ENCODE assay signal across 11 mouse cellular contexts in the genomic region with DNA sequence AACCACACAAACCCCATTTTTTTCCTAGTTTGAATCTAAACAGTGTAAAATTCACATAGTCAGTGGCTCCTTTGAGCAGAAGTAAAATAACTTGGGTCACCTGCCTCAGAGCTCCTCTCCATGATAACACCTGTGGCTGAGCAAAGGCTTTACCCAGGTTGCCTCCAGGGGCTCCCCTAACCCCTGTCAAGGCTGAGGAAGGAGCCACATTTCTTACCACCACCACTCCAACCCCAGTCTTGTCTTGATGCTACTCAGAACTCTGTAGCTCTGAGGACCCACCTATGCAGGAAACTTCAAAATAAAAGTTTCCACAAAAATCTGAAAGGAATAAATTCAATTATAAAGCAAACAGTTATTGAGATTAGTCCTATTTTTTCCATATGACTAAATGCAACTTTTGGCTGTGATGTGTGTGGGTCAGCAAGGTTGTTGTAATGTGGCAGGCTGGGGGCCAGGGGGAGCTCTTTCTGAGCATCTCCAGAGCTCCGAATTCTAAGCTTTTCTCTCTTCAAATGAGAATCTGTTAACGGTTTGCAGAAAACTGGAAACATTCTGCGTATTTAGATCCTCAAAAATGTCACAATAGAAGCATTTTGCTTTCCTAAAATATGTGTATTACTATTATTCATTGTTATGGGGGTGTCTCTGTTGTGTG.
DNase-seq lines count a peak whose midpoint lies in the region; ATAC-seq and TF ChIP-seq lines count a peak whose summit lies in the region.
"Had no signal": no experiment of that assay in that cellular context is flagged by ENCODE, and none has a peak within 500 bp of the region (broad histone marks: within the 10 kb centered on the region; RNA-seq: fewer than 3 reads in every experiment).

No protein-coding gene starts in this region.

- H3K9me3 ChIP-seq in kidney, embryonic 15.5 days (replicated peaks): no peaks in the 10 kb centered on the region
- H3K9me3 ChIP-seq in CH12.LX (replicated peaks; ENCODE audit: low read length): peaks cover 6% of the 10 kb centered on the region
- no peaks in the 10 kb centered on the region for H3K9me3 ChIP-seq in forebrain, embryonic 15.5 days
- H3K9me3 ChIP-seq: liver, embryonic 13.5 days; neural tube, embryonic 12.5 days had no signal

- 78% methylated on average over 3 of the region's 3 CpGs for WGBS in kidney, adult 2 months
- WGBS in kidney, embryonic 15.5 days: 78% methylated on average over 3 of the region's 3 CpGs
- WGBS in forebrain, embryonic 15.5 days: 84% methylated on average over 3 of the region's 3 CpGs

- ATAC-seq in kidney, embryonic 15.5 days (replicated peaks; ENCODE audit: low FRiP score): no peak
- no peak for ATAC-seq in forebrain, embryonic 15.5 days (replicated peaks)
- ATAC-seq: forebrain, embryonic 16.5 days; hindbrain, embryonic 16.5 days had no signal

- dilution Hi-C loops in CH12.LX (cut with MboI; ENCODE audit: extremely low pct_ligation_motif_present, extremely low pct_unique_long_range_greater_than_20kb, low sequenced_read_pairs): no loop called here

- DNase-seq in kidney, adult 2 months: no peak
- DNase-seq in 416B (ENCODE audit: low read depth) (peak; percentile 3), CH12.LX (ENCODE audit: extremely low read depth) (no peak)
- peak; percentile 19 for DNase-seq in lung, postnatal 14 days
- no peak for DNase-seq in kidney, adult 11 months
- DNase-seq: liver, embryonic 13.5 days had no signal

- TF ChIP-seq EP300 in CH12.LX (IDR thresholded peaks at IDR 0.05; ENCODE audit: low read length): no peak

- peak; percentile 27 for TF ChIP-seq RAD21 in CH12.LX (IDR thresholded peaks at IDR 0.05; ENCODE audit: low read depth, low read length)

- H3K9ac ChIP-seq in kidney, embryonic 15.5 days: no peak overlapping the region
- no peak overlapping the region for H3K9ac ChIP-seq in CH12.LX (ENCODE audit: insufficient read depth, low read depth)
- no peak overlapping the region for H3K9ac ChIP-seq in forebrain, embryonic 15.5 days (replicated peaks)
- H3K9ac ChIP-seq: liver, embryonic 13.5 days; neural tube, embryonic 12.5 days had no signal

- no peaks in the 10 kb centered on the region for H3K27me3 ChIP-seq in kidney, adult 2 months (replicated peaks; ENCODE audit: control insufficient read depth, insufficient read depth, low read length)
- H3K27me3 ChIP-seq in kidney, embryonic 15.5 days: no peaks in the 10 kb centered on the region
- H3K27me3 ChIP-seq in CH12.LX (replicated peaks): no peaks in the 10 kb centered on the region
- no peaks in the 10 kb centered on the region for H3K27me3 ChIP-seq in forebrain, embryonic 15.5 days
- H3K27me3 ChIP-seq: liver, embryonic 13.5 days; neural tube, embryonic 12.5 days had no signal

- in situ Hi-C loops in CH12.LX (cut with MboI; ENCODE audit: low pct_ligation_motif_present, low pct_unique_long_range_greater_than_20kb, low sequenced_read_pairs): no loop called here

- H3K79me2 ChIP-seq in CH12.LX (replicated peaks; ENCODE audit: control insufficient read depth, extremely low read depth, insufficient read depth, poor library complexity, severe bottlenecking): no peaks in the 10 kb centered on the region

- no peaks in the 10 kb centered on the region for H3K36me3 ChIP-seq in kidney, adult 2 months (ENCODE audit: control insufficient read depth, insufficient read depth, low read length)
- H3K36me3 ChIP-seq in kidney, embryonic 15.5 days: no peaks in the 10 kb centered on the region
- no peaks in the 10 kb centered on the region for H3K36me3 ChIP-seq in CH12.LX (replicated peaks in 1 of 2; ENCODE audit: control insufficient read depth in 1 of 2, insufficient read depth in 1 of 2, low read length in 1 of 2)
- no peaks in the 10 kb centered on the region for H3K36me3 ChIP-seq in forebrain, embryonic 15.5 days
- H3K36me3 ChIP-seq: liver, embryonic 13.5 days; neural tube, embryonic 12.5 days had no signal

- TF ChIP-seq CTCF in kidney, adult 2 months (conservative IDR thresholded peaks at IDR 0.05; ENCODE audit: insufficient read depth, insufficient read length, low read depth, low read length): 0 out of 2 replicates have a peak, but pooled peaks have one; percentile 30
- peak; percentile 15 to 51; a peak in 2 of 4 replicates for TF ChIP-seq CTCF in CH12.LX (conservative IDR thresholded peaks at IDR 0.05 in 1 of 2, IDR thresholded peaks at IDR 0.05 in 1 of 2; ENCODE audit: low read depth in 2 of 2, low read length in 2 of 2)

- no peaks in the 10 kb centered on the region for H3K4me1 ChIP-seq in kidney, adult 2 months (ENCODE audit: control insufficient read depth, insufficient read depth, low read length)
- no peaks in the 10 kb centered on the region for H3K4me1 ChIP-seq in kidney, embryonic 15.5 days
- no peaks in the 10 kb centered on the region for H3K4me1 ChIP-seq in CH12.LX (ENCODE audit: control insufficient read depth in 1 of 2, insufficient read depth in 2 of 2)
- H3K4me1 ChIP-seq in forebrain, embryonic 15.5 days: no peaks in the 10 kb centered on the region
- H3K4me1 ChIP-seq: liver, embryonic 13.5 days; neural tube, embryonic 12.5 days had no signal

- no peak for TF ChIP-seq POLR2A in kidney, adult 2 months (IDR thresholded peaks at IDR 0.05; ENCODE audit: low read depth, low read length)
- TF ChIP-seq POLR2A in CH12.LX (IDR thresholded peaks at IDR 0.05; ENCODE audit: low read depth, low read length): no peak

- no peak overlapping the region for H3K4me2 ChIP-seq in kidney, embryonic 15.5 days
- H3K4me2 ChIP-seq in CH12.LX (ENCODE audit: insufficient read depth, low read depth, poor library complexity, severe bottlenecking): no peak overlapping the region
- no peak overlapping the region for H3K4me2 ChIP-seq in forebrain, embryonic 15.5 days (replicated peaks)
- H3K4me2 ChIP-seq: liver, embryonic 13.5 days; neural tube, embryonic 12.5 days had no signal

- no peak overlapping the region for H3K27ac ChIP-seq in kidney, adult 2 months (ENCODE audit: insufficient read depth, low read depth, low read length)
- H3K27ac ChIP-seq in kidney, embryonic 15.5 days: no peak overlapping the region
- no peak overlapping the region for H3K27ac ChIP-seq in CH12.LX (ENCODE audit: insufficient read depth, low read depth)
- no peak overlapping the region for H3K27ac ChIP-seq in forebrain, embryonic 15.5 days (replicated peaks)
- H3K27ac ChIP-seq: liver, embryonic 13.5 days; neural tube, embryonic 12.5 days had no signal

- H3K4me3 ChIP-seq in kidney, adult 2 months (ENCODE audit: insufficient read depth, low read depth, low read length): no peak overlapping the region
- H3K4me3 ChIP-seq in kidney, embryonic 15.5 days (replicated peaks): no peak overlapping the region
- no peak overlapping the region for H3K4me3 ChIP-seq in CH12.LX (replicated peaks in 1 of 3; ENCODE audit: low read depth in 2 of 3, low read length in 2 of 3, poor library complexity in 1 of 3)
- no peak overlapping the region for H3K4me3 ChIP-seq in forebrain, embryonic 15.5 days
- H3K4me3 ChIP-seq: liver, embryonic 13.5 days; neural tube, embryonic 12.5 days had no signal

TF ChIP-seq in CH12.LX, 34 proteins besides CTCF, POLR2A, EP300 and RAD21:
- TF ChIP-seq SMC3 (IDR thresholded peaks at IDR 0.05; ENCODE audit: low read depth, low read length): peak; percentile 51
- TF ChIP-seq TCF12 (IDR thresholded peaks at IDR 0.05; ENCODE audit: low read depth, low read length): no peak
- no peak for TF ChIP-seq RCOR1 (conservative IDR thresholded peaks at IDR 0.05; ENCODE audit: low read depth, low read length)
- TF ChIP-seq PAX5 (IDR thresholded peaks at IDR 0.05; ENCODE audit: low read length): no peak
- no peak for TF ChIP-seq UBTF (IDR thresholded peaks at IDR 0.05; ENCODE audit: low read depth, low read length)

Comparison
In these comparisons a context has a peak if more than half of its experiments do, and no peak if none do; other contexts are left out.
1. DNase-seq: peak in 416B (single experiment) and lung, postnatal 14 days (single experiment); none in kidney, adult 2 months (single experiment), CH12.LX (single experiment) and kidney, adult 11 months (single experiment).